Mouse (Mus musculus): ENCODE results near the gene Cebpb. TPM values are rescaled to one million over a fixed set of nuclear protein-coding genes. Genes with fewer than 3 reads are reported as not detected.
A peak's percentile ranks its signal among the peaks of the same experiment; 100 is the strongest.

Cebpb gene
- polyA plus RNA-seq, 1 experiment: 8.7 TPM

DNA sequence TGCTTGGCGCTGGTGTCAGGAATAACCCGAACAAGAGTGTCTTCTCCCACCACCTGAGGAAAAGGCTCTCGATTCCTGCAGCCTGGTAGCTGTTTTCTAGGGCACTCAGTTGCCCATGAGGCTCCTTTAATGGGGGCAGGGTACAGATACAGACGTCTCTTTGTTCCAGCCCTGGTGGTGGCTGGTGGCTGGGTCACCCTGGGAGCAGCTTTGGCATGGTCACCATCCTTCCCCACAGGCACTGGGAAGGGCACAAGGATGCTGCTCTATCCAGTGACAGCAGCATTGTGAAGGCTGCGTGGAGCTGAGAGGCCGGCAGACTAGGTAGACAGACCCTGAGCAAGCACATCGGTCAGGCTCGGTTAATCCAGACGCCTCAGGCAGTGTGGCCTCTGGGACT lies 37.1 kb upstream of the Cebpb start:
- peak in 1 of 2 experiments; percentile 43 for DNase-seq
- Histone ChIP-seq H3K27ac (ENCODE audit: insufficient read depth, low read length) (peak overlapping the region; percentile 57; the same call in 1 of the 2 replicates), H3K27me3 (ENCODE audit: control insufficient read depth, insufficient read depth, low read length) (no peaks in the 10 kb centered on the region), H3K4me3 (replicated peaks; ENCODE audit: insufficient read depth, low read depth, low read length) (no peak overlapping the region), H3K4me1 (ENCODE audit: control insufficient read depth, insufficient read depth, low read length) (peaks cover 8% of the 10 kb centered on the region; the same call in 1 of the 2 replicates)
- TF ChIP-seq POLR2A (IDR thresholded peaks at IDR 0.05; ENCODE audit: borderline replicate concordance, insufficient read depth, low read length) (no peak), CTCF (IDR thresholded peaks at IDR 0.05; ENCODE audit: borderline replicate concordance, insufficient read depth, low read depth, low read length) (no peak)
- 64% methylated on average over 9 of the region's 9 CpGs for WGBS

DNA sequence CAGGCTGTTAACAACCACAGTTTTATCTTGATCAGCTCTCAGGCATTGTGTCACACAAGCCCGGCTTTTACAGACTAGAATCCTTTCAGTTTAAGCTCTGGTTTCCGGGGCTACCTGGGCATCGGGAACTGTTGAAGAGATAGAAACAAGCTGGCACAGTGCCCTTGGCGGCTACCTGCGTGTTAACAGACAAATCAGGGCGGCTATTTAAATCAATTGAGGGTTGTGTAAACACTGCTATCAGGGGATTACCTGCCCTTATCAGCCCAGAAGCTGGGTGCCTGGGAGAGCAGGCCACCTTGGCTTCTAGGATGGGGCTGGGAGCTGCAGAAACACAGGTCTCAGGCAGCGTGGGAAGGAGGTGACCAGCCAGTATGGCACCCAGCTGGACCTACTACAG lies 36.0 kb upstream of the Cebpb start:
- DNase-seq: no peak
- peaks cover 8% of the 10 kb centered on the region; the same call in 1 of the 2 replicates for H3K4me1 ChIP-seq (ENCODE audit: control insufficient read depth, insufficient read depth, low read length)
- 62% methylated on average over 7 of the region's 7 CpGs for WGBS
- TF ChIP-seq POLR2A (IDR thresholded peaks at IDR 0.05; ENCODE audit: borderline replicate concordance, insufficient read depth, low read length) (no peak), CTCF (IDR thresholded peaks at IDR 0.05; ENCODE audit: borderline replicate concordance, insufficient read depth, low read depth, low read length) (no peak)
- no peaks in the 10 kb centered on the region for H3K27me3 ChIP-seq (ENCODE audit: control insufficient read depth, insufficient read depth, low read length)
- no peak overlapping the region for H3K4me3 ChIP-seq (replicated peaks; ENCODE audit: insufficient read depth, low read depth, low read length)
- H3K27ac ChIP-seq (ENCODE audit: insufficient read depth, low read length): no peak overlapping the region

DNA sequence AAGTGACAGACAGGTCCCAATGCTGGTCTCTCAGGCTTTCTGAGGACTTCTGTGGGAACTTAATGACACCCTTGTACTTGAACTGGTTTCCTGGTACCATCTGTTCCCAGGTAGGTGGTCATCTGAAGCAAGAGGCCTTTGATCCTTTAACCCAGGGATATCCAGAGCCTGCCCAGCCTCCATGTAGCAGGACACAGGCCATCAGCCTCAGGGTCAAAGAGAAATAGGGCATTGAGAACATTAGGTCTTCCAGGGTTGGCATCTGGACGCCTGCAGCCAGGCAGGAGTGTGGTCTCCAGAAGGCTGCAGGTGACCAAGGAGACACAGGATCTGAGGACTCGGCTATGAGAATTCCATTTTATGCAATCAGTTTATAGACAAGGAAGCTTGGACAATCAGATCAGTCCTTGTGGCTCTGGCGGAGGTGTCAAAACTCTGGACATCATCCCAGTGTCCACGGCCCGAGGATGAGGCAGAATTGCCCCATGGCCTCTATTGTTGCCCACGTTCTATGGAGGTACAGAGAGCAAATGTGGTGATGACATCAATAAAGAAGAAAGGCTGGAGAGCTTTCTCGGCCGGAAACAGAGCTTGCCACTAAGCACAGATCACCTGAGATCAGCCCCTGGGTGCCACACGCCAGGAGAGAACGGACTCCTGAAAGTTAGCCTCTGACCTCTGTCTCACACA lies 33.7 kb upstream of the Cebpb start:
- DNase-seq: no peak
- no peak overlapping the region for H3K4me3 ChIP-seq (replicated peaks; ENCODE audit: insufficient read depth, low read depth, low read length)
- 76% methylated on average over 10 of the region's 10 CpGs for WGBS
- no peak for TF ChIP-seq CTCF (IDR thresholded peaks at IDR 0.05; ENCODE audit: borderline replicate concordance, insufficient read depth, low read depth, low read length)
- no peak for TF ChIP-seq POLR2A (IDR thresholded peaks at IDR 0.05; ENCODE audit: borderline replicate concordance, insufficient read depth, low read length)
- H3K27ac ChIP-seq (ENCODE audit: insufficient read depth, low read length): no peak overlapping the region
- peaks cover 15% of the 10 kb centered on the region for H3K4me1 ChIP-seq (ENCODE audit: control insufficient read depth, insufficient read depth, low read length)
- H3K27me3 ChIP-seq (ENCODE audit: control insufficient read depth, insufficient read depth, low read length): no peaks in the 10 kb centered on the region

DNA sequence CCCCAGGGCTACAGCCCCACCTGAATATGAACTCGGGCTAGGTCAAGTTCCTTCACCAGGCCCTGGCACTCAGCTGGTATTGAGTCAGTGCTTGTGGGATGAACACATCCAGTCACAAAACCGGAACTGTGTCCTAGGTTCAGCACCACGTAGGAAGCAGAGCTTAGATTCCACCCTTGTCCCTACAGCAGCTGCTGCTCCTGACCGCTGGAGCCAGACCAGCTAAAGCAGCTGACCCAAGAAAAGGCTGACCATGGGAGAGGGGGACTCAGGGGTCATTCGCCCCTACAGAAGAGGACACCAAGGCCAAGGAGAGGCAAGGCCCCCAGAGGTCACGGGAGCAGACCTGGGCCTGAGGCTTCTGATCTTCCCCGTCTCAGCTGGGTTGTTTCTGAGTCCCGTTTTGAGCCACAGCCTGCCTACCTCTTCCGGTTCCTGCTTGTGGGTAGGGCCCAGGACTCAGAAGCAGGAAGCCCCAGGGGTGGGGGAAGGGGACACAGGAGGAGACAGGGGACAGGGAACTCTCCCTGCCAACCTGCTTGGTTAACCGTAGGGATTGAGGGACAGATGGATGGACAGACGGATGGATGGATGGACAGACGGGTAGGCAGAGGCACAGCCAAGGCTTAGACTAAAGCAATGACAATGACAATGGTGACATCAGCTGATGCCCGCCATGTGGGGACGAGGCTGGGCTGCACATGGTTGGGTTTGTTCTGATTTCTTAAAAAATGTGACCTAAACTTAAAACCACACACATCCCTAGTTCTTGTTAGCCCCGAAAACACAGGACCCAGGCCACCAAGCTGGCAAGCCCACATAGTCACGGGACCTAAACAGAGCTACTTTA lies 31.9 kb upstream of the Cebpb start:
- Histone ChIP-seq H3K27me3 (ENCODE audit: control insufficient read depth, insufficient read depth, low read length) (no peaks in the 10 kb centered on the region), H3K4me3 (replicated peaks; ENCODE audit: insufficient read depth, low read depth, low read length) (no peak overlapping the region), H3K4me1 (ENCODE audit: control insufficient read depth, insufficient read depth, low read length) (peaks cover 12% of the 10 kb centered on the region), H3K27ac (ENCODE audit: insufficient read depth, low read length) (no peak overlapping the region)
- DNase-seq: no peak
- TF ChIP-seq CTCF (IDR thresholded peaks at IDR 0.05; ENCODE audit: borderline replicate concordance, insufficient read depth, low read depth, low read length) (no peak), POLR2A (IDR thresholded peaks at IDR 0.05; ENCODE audit: borderline replicate concordance, insufficient read depth, low read length) (no peak)
- 70% methylated on average over 16 of the region's 16 CpGs for WGBS

DNA sequence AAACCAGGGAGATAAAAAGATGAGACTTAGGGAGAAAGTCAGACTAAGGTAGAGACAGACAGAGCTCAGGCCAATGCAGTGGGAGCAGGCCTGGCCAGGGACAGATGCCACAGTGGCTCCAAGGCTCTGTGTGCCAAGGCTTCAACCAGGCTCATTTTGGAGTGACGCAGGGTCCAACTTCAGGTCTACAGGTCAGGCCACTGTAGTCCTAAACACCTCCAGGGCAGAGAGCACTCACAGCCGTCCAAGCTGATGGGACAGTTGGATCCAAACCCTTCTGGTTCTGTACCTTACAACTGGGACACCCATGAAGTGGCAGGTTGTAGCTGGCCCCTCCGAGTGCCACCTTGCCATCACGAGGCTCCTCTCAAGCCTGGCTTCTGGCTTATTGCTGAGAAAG lies 30.7 kb upstream of the Cebpb start:
- Histone ChIP-seq H3K4me3 (replicated peaks; ENCODE audit: insufficient read depth, low read depth, low read length) (no peak overlapping the region), H3K27me3 (ENCODE audit: control insufficient read depth, insufficient read depth, low read length) (no peaks in the 10 kb centered on the region), H3K27ac (ENCODE audit: insufficient read depth, low read length) (no peak overlapping the region), H3K4me1 (ENCODE audit: control insufficient read depth, insufficient read depth, low read length) (peaks cover 11% of the 10 kb centered on the region)
- no peak for DNase-seq
- TF ChIP-seq CTCF (IDR thresholded peaks at IDR 0.05; ENCODE audit: borderline replicate concordance, insufficient read depth, low read depth, low read length) (no peak), POLR2A (IDR thresholded peaks at IDR 0.05; ENCODE audit: borderline replicate concordance, insufficient read depth, low read length) (no peak)
- 56% methylated on average over 4 of the region's 4 CpGs for WGBS

DNA sequence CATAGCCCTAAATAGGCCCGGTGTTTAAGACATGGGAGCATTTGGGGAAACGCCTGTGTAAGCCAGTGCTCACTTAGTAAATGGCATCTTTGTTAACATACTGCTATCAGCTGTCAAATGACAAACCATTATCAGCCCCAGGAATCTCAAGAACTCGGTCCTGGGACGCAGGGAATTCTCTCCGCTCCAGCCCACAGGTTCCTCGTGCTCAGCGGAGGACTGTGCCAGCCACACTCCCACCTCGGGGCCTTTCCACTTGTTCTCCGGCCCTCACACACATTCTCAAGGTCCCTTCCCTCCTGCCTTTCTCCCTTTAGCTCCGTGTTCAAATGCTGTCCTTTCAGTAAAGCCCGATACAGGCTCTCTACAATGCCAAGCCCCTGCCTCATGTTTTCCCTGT lies 30.0 kb upstream of the Cebpb start:
- WGBS: 73% methylated on average over 11 of the region's 11 CpGs
- H3K27ac ChIP-seq (ENCODE audit: insufficient read depth, low read length): no peak overlapping the region
- H3K27me3 ChIP-seq (ENCODE audit: control insufficient read depth, insufficient read depth, low read length): no peaks in the 10 kb centered on the region
- no peak for DNase-seq
- TF ChIP-seq POLR2A (IDR thresholded peaks at IDR 0.05; ENCODE audit: borderline replicate concordance, insufficient read depth, low read length): no peak
- TF ChIP-seq CTCF (IDR thresholded peaks at IDR 0.05; ENCODE audit: borderline replicate concordance, insufficient read depth, low read depth, low read length): no peak
- peaks cover 11% of the 10 kb centered on the region for H3K4me1 ChIP-seq (ENCODE audit: control insufficient read depth, insufficient read depth, low read length)
- H3K4me3 ChIP-seq (replicated peaks; ENCODE audit: insufficient read depth, low read depth, low read length): no peak overlapping the region

DNA sequence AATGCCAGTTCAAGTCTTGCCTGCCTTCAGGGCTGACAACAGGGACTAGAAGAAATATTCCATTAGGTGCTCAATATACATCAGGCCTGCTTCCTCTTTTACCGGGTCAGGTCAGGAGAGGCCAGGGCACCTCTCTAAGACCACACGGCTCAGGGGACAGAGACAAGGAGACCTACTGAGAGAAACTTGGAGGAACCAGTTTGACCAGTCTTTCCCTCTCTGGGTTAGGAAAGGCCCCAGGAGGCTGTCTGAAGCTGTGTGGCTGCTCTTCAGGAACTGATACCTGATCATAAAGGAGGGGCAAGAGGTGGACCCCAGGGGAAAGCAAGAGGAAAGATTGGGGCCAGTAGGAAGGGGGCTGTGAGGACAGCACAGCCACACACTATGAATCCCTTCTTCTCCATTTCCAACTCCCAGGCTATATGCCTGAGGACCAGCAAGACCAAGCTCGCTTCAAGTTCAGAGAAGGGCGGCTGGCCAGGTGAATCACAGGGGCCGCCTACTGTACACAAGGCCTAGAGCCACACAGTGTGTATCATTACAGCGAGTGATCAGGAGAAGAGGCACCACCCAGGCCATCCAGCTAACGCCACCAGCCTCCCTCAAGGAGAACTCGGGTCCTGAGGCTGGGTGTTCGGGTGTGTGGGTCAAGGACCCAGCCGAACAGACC lies 29.4 kb upstream of the Cebpb start:
- 67% methylated on average over 10 of the region's 10 CpGs for WGBS

More for the DNA sequence above, 29.4 kb upstream of the Cebpb start:
- DNase-seq: no peak
- H3K4me1 ChIP-seq (ENCODE audit: control insufficient read depth, insufficient read depth, low read length): peaks cover 11% of the 10 kb centered on the region
- no peaks in the 10 kb centered on the region for H3K27me3 ChIP-seq (ENCODE audit: control insufficient read depth, insufficient read depth, low read length)
- TF ChIP-seq POLR2A (IDR thresholded peaks at IDR 0.05; ENCODE audit: borderline replicate concordance, insufficient read depth, low read length) (no peak), CTCF (IDR thresholded peaks at IDR 0.05; ENCODE audit: borderline replicate concordance, insufficient read depth, low read depth, low read length) (no peak)
- H3K4me3 ChIP-seq (replicated peaks; ENCODE audit: insufficient read depth, low read depth, low read length): peak overlapping the region; percentile 82
- H3K27ac ChIP-seq (ENCODE audit: insufficient read depth, low read length): no peak overlapping the region
